Mouse (Mus musculus) liver, postnatal 0 days (tissue): ENCODE data around the gene Gm20388. TPM values are rescaled to one million over a fixed set of nuclear protein-coding genes. Genes with fewer than 3 reads are reported as not detected.

Experiments
- ATAC-seq: fragments of 200-750 bp; cut with Nextera tagmentation; 2 replicates; pipeline ENCODE4 v1.8.0; 2017; ENCODE audit warnings: mild to moderate bottlenecking, moderate library complexity
- DNase-seq: peaks from one replicate; pipeline ENCODE4 v3.0.0-alpha.2; 2016
- H3K27ac ChIP-seq: fragments of 300-500 bp; sonication (generic); 2 replicates; pipeline ENCODE4 v1.5.1; 2014; ENCODE audit warnings: antibody characterized with exemption, moderate library complexity, mild to moderate bottlenecking, low read depth
- H3K27me3 ChIP-seq: fragments of 300-500 bp; sonication (generic); 2 replicates; pipeline ENCODE4 v1.6.1; 2014; ENCODE audit warnings: low read length, control low read depth, mixed read lengths; ENCODE audit not compliant: insufficient read depth
- H3K36me3 ChIP-seq: fragments of 300-500 bp; sonication (generic); replicated peaks from 2 replicates; pipeline ENCODE4 v1.6.1; 2014; ENCODE audit warnings: mild to moderate bottlenecking, control low read depth, low read length, moderate library complexity, mixed read lengths; ENCODE audit not compliant: insufficient read depth
- H3K4me1 ChIP-seq: fragments of 300-500 bp; sonication (generic); 2 replicates; pipeline ENCODE4 v1.6.1; 2014; ENCODE audit warnings: antibody characterized with exemption, mild to moderate bottlenecking, control low read depth; ENCODE audit not compliant: insufficient read depth
- H3K4me2 ChIP-seq: fragments of 300-500 bp; sonication (generic); 2 replicates; pipeline ENCODE4 v1.6.1; 2014; ENCODE audit warnings: low read depth, mild to moderate bottlenecking, low read length, moderate library complexity, mixed read lengths
- H3K4me3 ChIP-seq: fragments of 300-500 bp; sonication (generic); 2 replicates; pipeline ENCODE4 v1.5.1; 2014; ENCODE audit warnings: low read depth, low read length
- H3K9ac ChIP-seq: fragments of 300-500 bp; sonication (generic); replicated peaks from 2 replicates; pipeline ENCODE4 v1.6.1; 2014; ENCODE audit warnings: mild to moderate bottlenecking, moderate library complexity
- H3K9me3 ChIP-seq: fragments of 300-500 bp; sonication (generic); 2 replicates; pipeline ENCODE4 v1.6.1; 2016; ENCODE audit warnings: mild to moderate bottlenecking, control low read depth, low read length, mixed read lengths
- CTCF ChIP-seq: sonication (generic); IDR thresholded peaks from 2 replicates; pipeline ENCODE4 v1.5.1; 2016; ENCODE audit warnings: antibody characterized with exemption, low read depth
- EP300 ChIP-seq: IDR thresholded peaks from 2 replicates; pipeline ENCODE4 v1.6.1; 2016; ENCODE audit warnings: antibody characterized with exemption, low read depth, mild to moderate bottlenecking
- WGBS: fragments of 180-500 bp; shearing (Covaris S2); extraction: QIAGEN DNeasy Blood & Tissue Kit; methylation state at CpG from one replicate; pipeline ENCODE4 v1.1.7; 2014; ENCODE audit not compliant: insufficient replicate concordance; 5-methylcytosine and 5-hydroxymethylcytosine counted together
- polyA plus RNA-seq: library from polyadenylated mRNA; unstranded; fragments of >200 nt; fragmentation: Nextera tagmentation; extraction: Ambion mirVana; gene quantifications from 2 replicates; pipeline ENCODE4 v1.2.1, GENCODE M21; 2015

Gene Gm20388
- polyA plus RNA-seq, 1 experiment from 2014 or later: not detected

DNA sequence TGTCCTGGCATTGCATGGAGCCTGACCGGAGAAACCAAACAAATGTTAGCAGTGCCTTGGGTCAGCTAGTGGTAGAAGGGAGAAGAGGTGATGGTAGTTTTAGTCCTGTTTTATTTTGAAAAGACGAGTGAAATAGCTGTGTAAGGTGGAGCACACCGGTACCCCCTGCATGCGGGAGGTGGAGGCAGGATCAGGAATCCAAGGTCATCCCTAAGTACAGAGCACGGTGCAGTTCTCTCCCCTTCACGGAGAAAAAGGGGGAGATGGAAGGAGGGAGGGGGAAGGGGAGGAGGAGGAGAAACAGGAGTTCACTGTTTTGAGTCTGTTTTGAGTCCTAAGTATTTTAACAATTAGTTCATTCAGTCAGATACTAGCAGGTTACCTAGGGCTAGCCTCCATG lies 2.0 kb downstream of the Gm20388 start:
- 46% methylated on average over 6 of the region's 6 CpGs for WGBS
- TF ChIP-seq CTCF (no peak), EP300 (no peak)

DNA sequence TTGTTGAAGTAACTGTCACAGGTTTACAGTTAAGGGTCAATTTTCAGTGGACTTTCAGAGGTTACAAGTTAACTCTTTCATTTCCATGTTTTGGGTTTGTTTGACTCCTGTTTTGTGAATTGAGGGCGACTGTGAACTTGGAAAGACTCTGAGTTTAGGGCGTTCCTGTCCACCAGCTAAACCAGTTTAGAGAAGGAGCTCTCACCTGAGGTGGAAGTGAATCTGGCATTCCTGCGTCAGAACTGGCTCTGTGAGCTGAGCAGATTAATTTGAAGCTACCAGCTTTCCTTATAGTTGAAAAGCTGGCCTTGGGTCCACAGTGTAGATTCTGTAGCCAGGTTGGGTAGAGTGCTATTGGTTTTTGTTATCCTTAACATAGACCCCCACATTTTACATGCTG lies 2.5 kb downstream of the Gm20388 start:
- Histone ChIP-seq H3K4me3 (no peak overlapping the region), H3K4me1 (peaks cover 71% of the 10 kb centered on the region), H3K4me2 (peak overlapping the region; percentile 89), H3K9ac (no peak overlapping the region; the same call in 1 of the 2 replicates), H3K27me3 (no peaks in the 10 kb centered on the region), H3K27ac (peak overlapping the region; percentile 85), H3K36me3 (no peaks in the 10 kb centered on the region), H3K9me3 (no peaks in the 10 kb centered on the region)
- ATAC-seq (no peak), DNase-seq (no peak)
- TF ChIP-seq CTCF (no peak), EP300 (no peak)
- 57% methylated on average over 3 of the region's 3 CpGs for WGBS

More for the DNA sequence above, 2.0 kb downstream of the Gm20388 start:
- Histone ChIP-seq H3K9me3 (no peaks in the 10 kb centered on the region), H3K9ac (peak overlapping the region; percentile 82), H3K4me2 (peak overlapping the region; percentile 89), H3K36me3 (no peaks in the 10 kb centered on the region), H3K4me3 (peak overlapping the region; percentile 74), H3K27me3 (no peaks in the 10 kb centered on the region), H3K4me1 (peaks cover 68% of the 10 kb centered on the region), H3K27ac (peak overlapping the region; percentile 85)
- DNase-seq (no peak), ATAC-seq (no peak)

DNA sequence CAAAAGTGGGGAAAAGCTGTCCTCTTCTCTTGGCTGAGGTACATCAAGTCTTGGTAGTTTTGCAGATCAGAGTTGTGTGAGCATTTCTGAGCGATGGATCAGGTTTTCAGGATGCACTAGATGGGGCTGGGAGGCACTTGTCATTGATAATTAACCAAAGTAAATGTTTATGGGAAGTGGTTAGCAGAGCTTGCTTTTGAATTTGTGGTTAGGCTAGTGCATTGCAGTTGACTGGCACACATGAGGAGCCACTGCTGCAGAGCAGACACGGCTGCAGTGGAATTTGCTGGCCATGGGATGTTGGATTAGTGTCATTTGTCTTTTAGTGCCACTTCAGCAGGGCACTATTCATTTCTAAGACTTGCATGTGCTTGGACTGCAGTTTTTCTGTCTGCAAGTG lies 3.5 kb downstream of the Gm20388 start:
- WGBS: 16% methylated on average over 2 of the region's 2 CpGs
- ATAC-seq (no peak), DNase-seq (no peak)
- Histone ChIP-seq H3K4me1 (peaks cover 69% of the 10 kb centered on the region), H3K27ac (peak overlapping the region; percentile 85), H3K4me2 (peak overlapping the region; percentile 89), H3K27me3 (no peaks in the 10 kb centered on the region), H3K9ac (no peak overlapping the region; the same call in 1 of the 2 replicates), H3K9me3 (no peaks in the 10 kb centered on the region), H3K4me3 (no peak overlapping the region), H3K36me3 (no peaks in the 10 kb centered on the region; the same call in 1 of the 2 replicates)
- TF ChIP-seq EP300 (no peak), CTCF (no peak)

DNA sequence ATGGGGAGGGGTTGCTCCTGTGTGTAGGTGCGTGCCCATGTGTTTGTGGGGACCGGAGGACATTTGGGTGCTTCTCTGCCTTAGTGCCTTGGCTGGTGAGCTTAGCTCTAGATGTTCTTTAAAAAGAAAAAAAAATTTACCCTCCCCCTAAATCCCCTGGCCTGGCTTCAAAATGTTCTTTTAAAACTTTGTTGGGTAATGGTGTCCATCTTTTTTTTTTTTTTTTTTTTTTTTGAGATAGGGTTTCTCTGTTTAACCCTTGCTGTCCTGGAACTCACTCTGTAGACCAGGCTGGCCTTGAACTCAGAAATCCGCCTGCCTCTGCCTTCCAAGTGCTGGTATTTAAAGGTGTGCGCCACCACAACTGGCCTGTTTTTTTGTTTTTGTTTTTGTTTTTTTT lies 4.7 kb downstream of the Gm20388 start:
- DNase-seq: no peak
- Histone ChIP-seq H3K9ac (no peak overlapping the region), H3K9me3 (no peaks in the 10 kb centered on the region), H3K4me1 (peaks cover 72% of the 10 kb centered on the region), H3K4me2 (peak overlapping the region; percentile 89), H3K27ac (peak overlapping the region; percentile 85), H3K36me3 (no peaks in the 10 kb centered on the region; the same call in 1 of the 2 replicates), H3K27me3 (no peaks in the 10 kb centered on the region), H3K4me3 (no peak overlapping the region)
- whole genome bisulfite sequencing: 78% methylated on average over 4 of the region's 4 CpGs
- no peak for TF ChIP-seq EP300
- no peak for TF ChIP-seq CTCF
- no peak for ATAC-seq

DNA sequence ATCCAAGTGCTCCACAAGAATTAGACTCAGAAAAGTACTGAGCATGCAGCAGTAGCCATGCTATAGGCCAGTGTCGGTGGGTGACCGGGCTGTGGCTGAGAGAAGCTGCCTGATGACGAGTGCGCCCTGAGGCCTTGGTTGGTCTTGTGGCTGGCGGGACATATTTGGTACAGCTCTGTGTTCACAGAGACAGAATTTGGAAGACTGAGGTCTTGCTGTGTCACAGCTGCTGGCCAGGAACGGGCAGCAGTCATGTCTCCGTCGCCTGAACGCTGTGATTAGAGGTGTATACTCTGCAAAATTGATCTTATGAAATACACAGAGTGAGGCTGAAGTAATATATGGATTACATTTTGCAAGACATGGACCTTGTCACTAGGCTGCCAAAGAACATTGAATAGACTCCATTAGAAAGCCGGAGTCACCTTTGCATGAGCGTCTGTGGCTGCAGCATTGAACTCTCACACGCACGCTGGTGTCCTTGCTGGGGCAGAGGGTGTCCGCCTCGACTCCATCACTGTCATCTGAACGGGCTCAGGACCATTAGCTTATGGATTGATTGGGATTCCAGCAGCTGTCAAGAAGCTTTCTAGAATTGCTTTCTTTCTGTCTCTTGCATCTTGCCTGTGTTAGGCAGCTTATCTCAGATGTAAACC lies 5.7 kb downstream of the Gm20388 start:
- Histone ChIP-seq H3K4me2 (peak overlapping the region; percentile 64), H3K36me3 (no peaks in the 10 kb centered on the region; the same call in 1 of the 2 replicates), H3K9ac (peak overlapping the region; percentile 36), H3K27me3 (no peaks in the 10 kb centered on the region), H3K4me1 (peaks cover 76% of the 10 kb centered on the region), H3K9me3 (no peaks in the 10 kb centered on the region), H3K27ac (peak overlapping the region; percentile 85), H3K4me3 (no peak overlapping the region)
- DNase-seq: no peak
- 59% methylated on average over 16 of the region's 16 CpGs for WGBS
- ATAC-seq: peak; percentile 79
- TF ChIP-seq CTCF (no peak), EP300 (peak; percentile 43; the same call in 1 of the 2 replicates)

DNA sequence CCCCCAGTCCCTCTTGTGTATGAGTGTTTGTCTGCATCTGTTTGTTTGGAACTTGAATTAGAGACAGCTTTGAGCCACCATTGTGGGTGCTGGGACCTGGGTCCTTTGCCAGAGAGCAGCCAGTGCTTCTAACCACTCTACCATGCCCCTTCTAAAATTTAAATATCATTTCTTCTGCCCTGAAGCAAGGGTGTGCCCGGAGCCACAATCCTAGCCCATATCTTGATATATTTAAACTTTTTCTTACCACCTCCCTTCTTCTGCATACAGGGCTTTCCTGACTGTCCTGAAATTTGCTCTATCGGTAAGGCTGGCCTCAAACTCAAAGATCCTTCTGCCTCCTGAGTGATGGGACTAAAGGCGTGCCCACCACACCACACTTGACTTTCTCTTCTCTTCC lies 6.8 kb downstream of the Gm20388 start:
- no peaks in the 10 kb centered on the region for H3K9me3 ChIP-seq
- H3K9ac ChIP-seq: peak overlapping the region; percentile 36
- peak overlapping the region; percentile 64 for H3K4me2 ChIP-seq
- H3K27ac ChIP-seq: peak overlapping the region; percentile 85
- H3K36me3 ChIP-seq: no peaks in the 10 kb centered on the region; the same call in 1 of the 2 replicates
- H3K4me1 ChIP-seq: peaks cover 72% of the 10 kb centered on the region
- H3K4me3 ChIP-seq: peak overlapping the region; percentile 35; the same call in 1 of the 2 replicates
- no peaks in the 10 kb centered on the region for H3K27me3 ChIP-seq
- no peak for TF ChIP-seq EP300
- TF ChIP-seq CTCF: no peak
- WGBS: 62% methylated on average over 3 of the region's 3 CpGs
- DNase-seq (no peak), ATAC-seq (no peak)
